Mouse (Mus musculus) kidney, postnatal 0 days (tissue): ENCODE results near the gene Acoxl. TPM values are rescaled to one million over a fixed set of nuclear protein-coding genes. Genes with fewer than 3 reads are reported as not detected.

Source experiments
- ATAC-seq: fragments of 200-750 bp; cut with Nextera tagmentation; replicated peaks from 2 replicates; pipeline ENCODE4 v1.8.0; 2017; ENCODE audit warnings: low read depth, moderate number of reproducible peaks, moderate TSS enrichment, moderate library complexity; ENCODE audit not compliant: low FRiP score
- DNase-seq: peaks from one replicate; pipeline ENCODE4 v3.0.0-alpha.2; 2016; ENCODE audit warnings: low spot score
- H3K27ac ChIP-seq: fragments of 300-500 bp; sonication (generic); 2 replicates; pipeline ENCODE4 v1.5.1; 2014; ENCODE audit warnings: mild to moderate bottlenecking
- H3K27me3 ChIP-seq: fragments of 300-500 bp; sonication (generic); 2 replicates; pipeline ENCODE4 v1.6.1; 2014; ENCODE audit warnings: low read length, mixed read lengths; ENCODE audit not compliant: insufficient read depth
- H3K36me3 ChIP-seq: fragments of 300-500 bp; sonication (generic); 2 replicates; pipeline ENCODE4 v1.6.1; 2014; ENCODE audit warnings: low read length, mixed read lengths; ENCODE audit not compliant: insufficient read depth
- H3K4me1 ChIP-seq: fragments of 300-500 bp; sonication (generic); replicated peaks from 2 replicates; pipeline ENCODE4 v1.6.1; 2014; ENCODE audit warnings: antibody characterized with exemption, low read length, mixed read lengths; ENCODE audit not compliant: insufficient read depth
- H3K4me2 ChIP-seq: fragments of 300-500 bp; sonication (generic); 2 replicates; pipeline ENCODE4 v1.6.1; 2014; ENCODE audit warnings: mild to moderate bottlenecking, low read length, moderate library complexity, mixed read lengths
- H3K4me3 ChIP-seq: fragments of 300-500 bp; sonication (generic); replicated peaks from 2 replicates; pipeline ENCODE4 v1.5.1; 2014; ENCODE audit warnings: low read depth, low read length
- H3K9ac ChIP-seq: fragments of 300-500 bp; sonication (generic); 2 replicates; pipeline ENCODE4 v1.6.1; 2014; ENCODE audit warnings: low read depth, low read length
- H3K9me3 ChIP-seq: fragments of 300-500 bp; sonication (generic); replicated peaks from 2 replicates; pipeline ENCODE4 v1.6.1; 2016; ENCODE audit warnings: low read length, inconsistent platforms, mixed read lengths
- CTCF ChIP-seq: IDR thresholded peaks from 2 replicates; pipeline ENCODE4 v1.5.1; 2016; ENCODE audit warnings: antibody characterized with exemption, low read depth, mild to moderate bottlenecking, moderate library complexity
- WGBS: fragments of 180-500 bp; shearing (Covaris S2); extraction: QIAGEN DNeasy Blood & Tissue Kit; methylation state at CpG from one replicate; pipeline ENCODE4 v1.1.7; 2014; 5-methylcytosine and 5-hydroxymethylcytosine counted together
- polyA plus RNA-seq: library from polyadenylated mRNA; unstranded; fragments of >200 nt; fragmentation: Nextera tagmentation; extraction: Ambion mirVana; gene quantifications from 2 replicates; pipeline ENCODE4 v1.2.1, GENCODE M21; 2015

Gene Acoxl
- polyA plus RNA-seq, 1 experiment from 2014 or later, result 0.61 TPM

- DNase-seq (no peak), ATAC-seq (no peak)
- no peak overlapping the region for H3K4me3 ChIP-seq
- H3K9me3 ChIP-seq, result no peaks in the 10 kb centered on the region
- H3K9ac ChIP-seq, result no peak overlapping the region
- no peak overlapping the region for H3K4me2 ChIP-seq
- H3K4me1 ChIP-seq, result no peaks in the 10 kb centered on the region
- no peak overlapping the region for H3K27ac ChIP-seq
- no peaks in the 10 kb centered on the region for H3K36me3 ChIP-seq
- no peak for TF ChIP-seq CTCF
- 93% methylated on average over 2 of the region's 2 CpGs for WGBS
- H3K27me3 ChIP-seq, result no peaks in the 10 kb centered on the region
These were observed 226.9 kb downstream of the Acoxl start for GRCm38 (mm10) chr2:128065576-128065975.

- Histone ChIP-seq H3K36me3 (no peaks in the 10 kb centered on the region), H3K4me1 (no peaks in the 10 kb centered on the region), H3K4me3 (no peak overlapping the region), H3K27ac (no peak overlapping the region), H3K4me2 (no peak overlapping the region), H3K9ac (no peak overlapping the region), H3K9me3 (no peaks in the 10 kb centered on the region), H3K27me3 (no peaks in the 10 kb centered on the region)
- ATAC-seq (no peak), DNase-seq (no peak)
- no peak for TF ChIP-seq CTCF
- 63% methylated on average over 3 of the region's 3 CpGs for WGBS
These were observed 228.5 kb downstream of the Acoxl start for GRCm38 (mm10) chr2:128067162-128067561.

DNA sequence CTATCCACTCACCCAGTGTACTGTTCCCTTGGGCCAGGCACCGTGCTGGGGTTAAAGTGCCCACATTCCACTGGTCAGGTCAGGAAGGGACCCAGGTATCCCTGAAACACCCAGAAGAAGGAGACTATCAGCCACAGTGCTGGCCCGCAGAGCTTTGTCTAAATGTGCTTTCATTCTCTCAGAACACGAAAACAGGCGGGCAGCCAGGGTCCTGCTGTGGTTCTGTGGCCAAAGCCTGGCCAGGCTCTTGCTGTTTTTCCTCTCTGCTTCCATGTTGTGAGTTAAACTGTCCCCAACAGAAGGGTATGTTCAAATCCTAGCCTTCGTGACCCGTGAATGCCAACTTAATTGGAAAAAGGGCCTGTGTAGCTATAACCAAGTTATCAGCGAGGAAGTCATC is 228.9 kb downstream of the Acoxl start:
- 90% methylated on average over 7 of the region's 7 CpGs for WGBS
- Histone ChIP-seq H3K4me3 (no peak overlapping the region), H3K4me1 (no peaks in the 10 kb centered on the region), H3K27ac (no peak overlapping the region), H3K9me3 (no peaks in the 10 kb centered on the region), H3K27me3 (no peaks in the 10 kb centered on the region), H3K9ac (no peak overlapping the region), H3K36me3 (no peaks in the 10 kb centered on the region), H3K4me2 (no peak overlapping the region)
- TF ChIP-seq CTCF, result no peak
- DNase-seq (no peak), ATAC-seq (no peak)

DNA sequence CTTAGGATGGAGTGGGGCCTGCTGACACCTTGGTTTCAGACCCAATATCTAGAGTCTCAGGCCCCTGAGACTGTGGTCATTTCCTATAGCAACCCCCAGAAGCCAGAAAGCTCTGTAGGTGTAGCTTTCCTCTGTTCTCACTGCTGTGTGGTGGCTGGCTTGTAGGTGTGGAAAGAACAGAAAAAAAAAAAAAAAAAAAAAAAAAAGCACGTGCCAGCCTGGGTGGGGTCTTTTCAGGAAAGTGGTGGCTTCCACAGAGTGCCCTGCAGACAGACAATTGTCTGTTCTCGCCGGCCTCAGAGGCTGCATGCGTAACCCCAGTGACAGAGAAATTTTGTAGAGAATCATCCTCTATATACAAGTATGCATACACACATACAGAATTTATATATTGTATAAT is 229.5 kb downstream of the Acoxl start:
- no peak for DNase-seq
- Histone ChIP-seq H3K4me3 (no peak overlapping the region), H3K9me3 (no peaks in the 10 kb centered on the region), H3K27ac (no peak overlapping the region), H3K4me1 (no peaks in the 10 kb centered on the region), H3K9ac (no peak overlapping the region), H3K4me2 (no peak overlapping the region), H3K27me3 (no peaks in the 10 kb centered on the region), H3K36me3 (no peaks in the 10 kb centered on the region)
- WGBS, result 83% methylated on average over 4 of the region's 4 CpGs
- ATAC-seq, result no peak
- no peak for TF ChIP-seq CTCF

DNA sequence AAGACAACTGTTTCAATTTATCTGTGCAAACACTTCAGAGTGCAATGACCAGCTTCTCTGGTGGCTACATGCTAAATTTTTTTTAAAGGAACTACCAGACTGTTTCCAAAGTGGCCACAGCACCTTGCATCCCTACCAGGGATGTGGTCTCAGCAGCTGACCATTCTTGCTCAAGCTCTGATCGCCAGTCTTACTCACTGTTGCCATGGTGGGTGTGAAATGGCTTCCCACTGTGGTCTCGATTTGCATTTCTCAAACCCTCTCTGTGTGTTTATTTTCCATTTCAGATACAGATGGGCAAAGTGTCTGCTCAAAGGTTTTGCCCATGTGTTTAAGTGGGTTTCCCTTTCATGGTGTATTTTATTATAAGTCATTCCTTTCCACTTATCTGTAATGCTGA is 230.3 kb downstream of the Acoxl start:
- H3K4me3 ChIP-seq, result no peak overlapping the region
- no peaks in the 10 kb centered on the region for H3K36me3 ChIP-seq
- DNase-seq (no peak), ATAC-seq (no peak)
- H3K9ac ChIP-seq, result no peak overlapping the region
- no peak for TF ChIP-seq CTCF
- H3K4me1 ChIP-seq, result no peaks in the 10 kb centered on the region
- H3K27ac ChIP-seq, result no peak overlapping the region
- no peak overlapping the region for H3K4me2 ChIP-seq
- H3K9me3 ChIP-seq, result no peaks in the 10 kb centered on the region
- H3K27me3 ChIP-seq, result no peaks in the 10 kb centered on the region
- WGBS, result 68% methylated on average over 2 of the region's 2 CpGs

- WGBS, result 77% methylated on average over 7 of the region's 7 CpGs
- Histone ChIP-seq H3K4me3 (no peak overlapping the region), H3K9ac (no peak overlapping the region), H3K9me3 (no peaks in the 10 kb centered on the region), H3K4me1 (no peaks in the 10 kb centered on the region), H3K4me2 (no peak overlapping the region), H3K27me3 (no peaks in the 10 kb centered on the region), H3K36me3 (no peaks in the 10 kb centered on the region), H3K27ac (no peak overlapping the region)
- no peak for TF ChIP-seq CTCF
- DNase-seq (no peak), ATAC-seq (no peak)
These were observed 233.1 kb downstream of the Acoxl start for GRCm38 (mm10) chr2:128071791-128072190.

- DNase-seq (no peak), ATAC-seq (no peak)
- no peak overlapping the region for H3K4me2 ChIP-seq
- no peak overlapping the region for H3K27ac ChIP-seq
- no peaks in the 10 kb centered on the region for H3K27me3 ChIP-seq
- H3K9ac ChIP-seq, result no peak overlapping the region
- TF ChIP-seq CTCF, result no peak
- H3K36me3 ChIP-seq, result no peaks in the 10 kb centered on the region
- 74% methylated on average over 5 of the region's 5 CpGs for WGBS
- no peak overlapping the region for H3K4me3 ChIP-seq
- no peaks in the 10 kb centered on the region for H3K4me1 ChIP-seq
- H3K9me3 ChIP-seq, result no peaks in the 10 kb centered on the region
These were observed 234.3 kb downstream of the Acoxl start for GRCm38 (mm10) chr2:128072944-128073343.
